In the genomic region with DNA sequence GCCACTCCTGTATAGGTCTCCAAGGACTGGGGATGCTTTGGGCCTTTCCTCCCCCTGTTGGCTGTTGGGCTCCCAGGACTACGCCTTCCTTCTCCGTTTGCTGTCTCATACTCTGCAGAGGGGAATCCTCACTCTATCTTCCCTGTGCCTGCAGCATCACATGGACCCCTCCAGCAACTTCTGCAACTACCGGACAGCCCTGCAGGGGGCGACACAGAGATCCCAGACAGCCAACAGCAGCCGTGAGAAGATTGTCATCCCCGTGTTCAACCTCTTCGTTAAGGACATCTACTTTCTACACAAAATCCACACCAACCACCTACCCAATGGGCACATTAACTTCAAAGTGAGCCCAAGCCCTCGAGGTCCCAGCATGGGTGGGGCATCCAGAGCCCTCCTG, we compare ENCODE assay signal across 11 mouse cellular contexts. TPM values are rescaled to one million over a fixed set of nuclear protein-coding genes. Genes with fewer than 3 reads are reported as not detected.
A peak's percentile ranks its signal among the peaks of the same experiment; 100 is the strongest.
DNase-seq lines count a peak whose midpoint lies in the region; ATAC-seq and TF ChIP-seq lines count a peak whose summit lies in the region.
"Had no signal": no experiment of that assay in that cellular context is flagged by ENCODE, and none has a peak within 500 bp of the region (broad histone marks: within the 10 kb centered on the region; RNA-seq: fewer than 3 reads in every experiment).

No protein-coding gene starts in this region.

- no peak for ATAC-seq in heart, embryonic 11.5 days (replicated peaks; ENCODE audit: insufficient number of reproducible peaks, low FRiP score, low TSS enrichment)
- ATAC-seq in midbrain, embryonic 13.5 days = no peak
- peak; percentile 78 for ATAC-seq in megakaryocyte progenitor cell, adult 5-6 weeks (replicated peaks; ENCODE audit: poor library complexity)
- no peak for ATAC-seq in forebrain, embryonic 13.5 days

- no peaks in the 10 kb centered on the region for H3K9me3 ChIP-seq in heart, embryonic 11.5 days (replicated peaks; ENCODE audit: control insufficient read depth, low read length)
- H3K9me3 ChIP-seq in midbrain, embryonic 10.5 days (replicated peaks) = no peaks in the 10 kb centered on the region
- H3K9me3 ChIP-seq in midbrain, embryonic 13.5 days = no peaks in the 10 kb centered on the region
- H3K9me3 ChIP-seq in forebrain, embryonic 13.5 days (replicated peaks) = no peaks in the 10 kb centered on the region
- H3K9me3 ChIP-seq: embryonic facial prominence, embryonic 12.5 days; heart, embryonic 13.5 days had no signal

- no peak overlapping the region for H3K4me2 ChIP-seq in heart, embryonic 11.5 days
- no peak overlapping the region for H3K4me2 ChIP-seq in midbrain, embryonic 13.5 days (replicated peaks)
- H3K4me2 ChIP-seq in forebrain, embryonic 13.5 days = no peak overlapping the region
- H3K4me2 ChIP-seq: embryonic facial prominence, embryonic 12.5 days; heart, embryonic 13.5 days had no signal

- H3K4me1 ChIP-seq in heart, adult 2 months (ENCODE audit: control insufficient read depth, insufficient read depth, low read length) = no peaks in the 10 kb centered on the region
- H3K4me1 ChIP-seq in heart, embryonic 11.5 days (ENCODE audit: control insufficient read depth, insufficient read depth, low read length) = no peaks in the 10 kb centered on the region
- no peaks in the 10 kb centered on the region for H3K4me1 ChIP-seq in midbrain, embryonic 10.5 days
- no peaks in the 10 kb centered on the region for H3K4me1 ChIP-seq in midbrain, embryonic 13.5 days (replicated peaks)
- H3K4me1 ChIP-seq in forebrain, embryonic 13.5 days = no peaks in the 10 kb centered on the region
- H3K4me1 ChIP-seq: embryonic facial prominence, embryonic 12.5 days; heart, embryonic 13.5 days had no signal

- TF ChIP-seq EP300 in heart, adult 2 months (IDR thresholded peaks at IDR 0.05; ENCODE audit: insufficient read depth, low read depth, low read length) = no peak

- H3K9ac ChIP-seq in heart, adult 2 months (ENCODE audit: low read depth, low read length) = no peak overlapping the region
- no peak overlapping the region for H3K9ac ChIP-seq in heart, embryonic 11.5 days (ENCODE audit: low read depth, low read length)
- H3K9ac ChIP-seq in midbrain, embryonic 13.5 days (replicated peaks) = no peak overlapping the region
- H3K9ac ChIP-seq in forebrain, embryonic 13.5 days = no peak overlapping the region
- H3K9ac ChIP-seq: embryonic facial prominence, embryonic 12.5 days; heart, embryonic 13.5 days had no signal

- DNase-seq in heart, adult 2 months = no peak
- peak; percentile 19 for DNase-seq in midbrain, embryonic 10.5 days (ENCODE audit: low spot score)
- peak; percentile 58 for DNase-seq in R1 (ENCODE audit: low read depth, low spot score)
- DNase-seq in left cerebral cortex, postnatal 25 days (ENCODE audit: low spot score in 2 of 2) = no peak
- DNase-seq: right cerebral cortex, adult 18-20 months had no signal

- WGBS in heart, adult 2 months = 53% methylated on average over 8 of the region's 8 CpGs
- 50% methylated on average over 8 of the region's 8 CpGs for WGBS in heart, embryonic 11.5 days (ENCODE audit: insufficient replicate concordance)
- WGBS in midbrain, embryonic 10.5 days = 56% methylated on average over 8 of the region's 8 CpGs
- 56% methylated on average over 8 of the region's 8 CpGs for WGBS in midbrain, embryonic 13.5 days
- whole genome bisulfite sequencing in forebrain, embryonic 13.5 days = 48% methylated on average over 8 of the region's 8 CpGs

- no peaks in the 10 kb centered on the region for H3K79me2 ChIP-seq in heart, adult 2 months (replicated peaks; ENCODE audit: control insufficient read depth, insufficient read depth, low read length)

- no peaks in the 10 kb centered on the region for H3K36me3 ChIP-seq in heart, adult 2 months (ENCODE audit: control insufficient read depth, insufficient read depth, low read length)
- H3K36me3 ChIP-seq in heart, embryonic 11.5 days (ENCODE audit: control insufficient read depth, insufficient read depth, low read length) = no peaks in the 10 kb centered on the region
- no peaks in the 10 kb centered on the region for H3K36me3 ChIP-seq in midbrain, embryonic 10.5 days
- no peaks in the 10 kb centered on the region for H3K36me3 ChIP-seq in midbrain, embryonic 13.5 days
- H3K36me3 ChIP-seq in forebrain, embryonic 13.5 days (ENCODE audit: poor library complexity, severe bottlenecking) = no peaks in the 10 kb centered on the region
- H3K36me3 ChIP-seq: embryonic facial prominence, embryonic 12.5 days; heart, embryonic 13.5 days had no signal

- H3K27me3 ChIP-seq in heart, adult 2 months (ENCODE audit: control insufficient read depth, insufficient read depth, low read length) = no peaks in the 10 kb centered on the region
- no peaks in the 10 kb centered on the region; the same call in 1 of the 2 replicates for H3K27me3 ChIP-seq in heart, embryonic 11.5 days (ENCODE audit: control insufficient read depth, insufficient read depth, low read length)
- H3K27me3 ChIP-seq in midbrain, embryonic 10.5 days (ENCODE audit: low read depth, poor library complexity, severe bottlenecking) = no peaks in the 10 kb centered on the region
- no peaks in the 10 kb centered on the region for H3K27me3 ChIP-seq in midbrain, embryonic 13.5 days
- H3K27me3 ChIP-seq in forebrain, embryonic 13.5 days = no peaks in the 10 kb centered on the region
- H3K27me3 ChIP-seq: embryonic facial prominence, embryonic 12.5 days; heart, embryonic 13.5 days had no signal

- TF ChIP-seq POLR2A in heart, adult 2 months (IDR thresholded peaks at IDR 0.05; ENCODE audit: insufficient read depth, low read depth, low read length) = no peak

- no peak overlapping the region for H3K27ac ChIP-seq in heart, adult 2 months
- no peak overlapping the region for H3K27ac ChIP-seq in heart, embryonic 11.5 days (ENCODE audit: low read depth, low read length)
- no peak overlapping the region for H3K27ac ChIP-seq in midbrain, embryonic 10.5 days (replicated peaks)
- H3K27ac ChIP-seq in midbrain, embryonic 13.5 days = no peak overlapping the region
- H3K27ac ChIP-seq in forebrain, embryonic 13.5 days = no peak overlapping the region
- H3K27ac ChIP-seq: embryonic facial prominence, embryonic 12.5 days; heart, embryonic 13.5 days had no signal

- intact Hi-C loops in heart, adult 2 months (cut with DNase I) = no loop called here
- intact Hi-C loops in left cerebral cortex, postnatal 25 days (cut with DNase I) = no loop called here

- TF ChIP-seq CTCF in heart, adult 2 months (IDR thresholded peaks at IDR 0.05) = peak; percentile 24; the same call in 1 of the 2 replicates

- H3K4me3 ChIP-seq in heart, adult 2 months = no peak overlapping the region
- H3K4me3 ChIP-seq in heart, embryonic 11.5 days (ENCODE audit: low read depth, low read length) = no peak overlapping the region
- no peak overlapping the region for H3K4me3 ChIP-seq in midbrain, embryonic 10.5 days
- no peak overlapping the region for H3K4me3 ChIP-seq in midbrain, embryonic 13.5 days (replicated peaks)
- H3K4me3 ChIP-seq in forebrain, embryonic 13.5 days = no peak overlapping the region
- H3K4me3 ChIP-seq: embryonic facial prominence, embryonic 12.5 days; heart, embryonic 13.5 days had no signal

RNA-seq across cellular contexts. Expression of a gene that starts 51.0 kb away (rescaled TPM):
- total RNA-seq in heart, adult 2 months (2021) = 10 to 100 TPM; 17.6 to 20.4 TPM
- 4.3 and 8.1 TPM in 2 replicates for polyA plus RNA-seq in heart, adult 2 months (2012; rRNA removed)
- polyA plus RNA-seq in heart, embryonic 11.5 days (2014; fragmentation: Nextera tagmentation; extraction: Ambion mirVana) = 10.2 and 12.8 TPM in 2 replicates
- 6.3 and 6.5 TPM in 2 replicates for polyA plus RNA-seq in midbrain, embryonic 10.5 days (2016; fragmentation: Nextera tagmentation; extraction: Ambion mirVana)
- 6.9 and 8.4 TPM in 2 replicates for polyA plus RNA-seq in midbrain, embryonic 13.5 days (2015; fragmentation: Nextera tagmentation; extraction: Ambion mirVana)
- total RNA-seq in megakaryocyte progenitor cell, adult 5-6 weeks (2015) = 173 and 181 TPM in 2 replicates
- total RNA-seq in megakaryocyte progenitor cell, adult 5-6 weeks (2017) = 226 and 242 TPM in 2 replicates
- polyA plus RNA-seq in forebrain, embryonic 13.5 days (2015; fragmentation: Nextera tagmentation; extraction: Ambion mirVana) = 7.5 and 8.3 TPM in 2 replicates
- 10 to 100 TPM; 11.8 to 13.0 TPM for total RNA-seq in left cerebral cortex, postnatal 25 days (2021)

Comparison
In these comparisons a context has a peak if more than half of its experiments do, and no peak if none do; other contexts are left out.
1. DNase-seq: peak in midbrain, embryonic 10.5 days (single experiment) and R1 (single experiment); none in heart, adult 2 months (0 of 2) and left cerebral cortex, postnatal 25 days (0 of 2).